Mouse (Mus musculus) urinary bladder, adult 18-20 months (tissue): Measurements from ENCODE around the gene Gpc6.

Source experiments
- DNase-seq, 2 experiments: peaks; one replicate each; pipeline ENCODE4 v3.0.0; 2022; ENCODE audit warnings: low spot score in 2 of 2, mixed read lengths in 2 of 2

The Gpc6 gene

GRCm38 (mm10) chr14:117452150-117452549, 527.0 kb downstream of the Gpc6 start:
- DNase-seq, result no peak

DNA sequence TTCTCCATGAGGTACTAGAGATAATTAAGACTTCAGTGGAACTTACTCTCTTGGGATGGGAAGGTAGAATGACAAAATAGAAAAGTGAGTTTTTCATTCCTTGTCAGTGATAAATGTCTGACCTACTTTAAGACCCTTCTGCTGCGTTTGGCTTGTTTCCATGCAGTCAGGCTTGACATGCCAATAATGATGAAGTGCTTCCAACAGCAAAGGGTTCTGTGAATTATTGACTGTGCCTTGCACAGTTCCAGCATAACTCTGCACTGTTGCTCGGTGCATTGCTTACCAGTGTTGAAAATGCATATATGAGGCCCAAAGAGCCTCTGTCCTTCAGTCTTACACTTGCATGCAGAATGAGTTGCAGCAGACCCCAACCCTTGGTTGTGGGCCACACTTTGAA, 548.3 kb downstream of the Gpc6 start:
- DNase-seq, result no peak

DNA sequence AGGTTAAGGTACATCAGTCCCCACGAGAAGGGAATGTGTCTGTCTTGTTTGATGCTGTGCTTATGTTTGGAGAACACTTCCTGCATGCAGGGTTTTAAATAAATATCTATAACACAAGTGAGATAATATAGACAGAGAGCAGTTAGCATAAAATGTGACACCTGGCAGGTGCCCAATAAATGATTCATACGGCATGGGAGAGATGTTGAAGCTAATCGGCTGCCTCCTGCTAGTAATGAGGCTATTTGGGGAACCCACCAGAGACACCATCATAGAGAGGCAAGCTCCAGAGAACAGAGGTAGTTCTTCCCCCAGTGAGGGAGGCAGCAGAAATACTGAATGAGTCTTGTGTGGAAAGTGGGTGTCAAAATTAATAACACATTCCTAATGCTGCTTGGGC, 553.8 kb downstream of the Gpc6 start:
- DNase-seq, result no peak

- DNase-seq, result no peak
These were observed 562.1 kb downstream of the Gpc6 start for GRCm38 (mm10) chr14:117487161-117487754.

GRCm38 (mm10) chr14:117490469-117490868, 565.4 kb downstream of the Gpc6 start:
- DNase-seq, result no peak

DNA sequence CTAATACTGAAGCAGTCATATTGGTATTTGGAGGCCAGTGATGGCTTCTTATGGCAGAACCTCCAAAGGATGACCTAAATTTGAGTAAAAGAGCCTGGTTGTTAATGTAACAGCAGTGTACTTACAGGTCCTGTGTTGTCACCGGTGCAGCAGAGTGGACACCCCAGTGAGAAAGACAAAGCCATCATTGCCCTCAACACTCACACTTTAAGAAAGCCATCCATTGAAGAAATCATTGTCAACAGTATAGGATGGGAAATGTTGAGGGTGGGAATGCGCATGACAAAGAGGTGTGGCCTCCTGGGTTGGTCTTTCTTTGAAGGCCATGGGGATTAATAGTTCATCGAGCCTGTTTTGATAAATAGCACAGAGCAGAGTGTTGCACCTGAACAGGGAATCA, 570.0 kb downstream of the Gpc6 start:
- no peak for DNase-seq

- DNase-seq, result no peak
These were observed 573.7 kb downstream of the Gpc6 start for GRCm38 (mm10) chr14:117498785-117499184.

DNA sequence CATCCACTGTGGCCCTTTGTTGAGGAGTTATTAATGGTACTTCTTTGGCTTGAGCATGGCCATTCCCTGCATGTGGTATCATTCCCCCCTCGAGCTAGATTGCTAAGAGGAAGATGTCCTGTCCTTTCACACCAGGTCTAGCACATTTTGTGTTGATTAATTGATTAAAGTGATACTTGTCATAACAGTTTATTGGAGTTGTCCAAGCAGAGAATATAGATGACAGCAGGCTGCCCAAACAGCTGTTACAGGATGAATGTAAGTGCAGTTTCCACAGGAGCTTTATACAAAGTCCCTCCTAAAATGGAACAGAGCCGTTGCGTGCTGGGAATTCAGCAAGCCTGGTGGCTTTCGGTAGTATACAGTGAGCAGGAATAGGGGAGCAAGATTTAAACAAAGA, 574.2 kb downstream of the Gpc6 start:
- no peak for DNase-seq

GRCm38 (mm10) chr14:117514829-117515228, 589.7 kb downstream of the Gpc6 start:
- DNase-seq, result no peak

DNA sequence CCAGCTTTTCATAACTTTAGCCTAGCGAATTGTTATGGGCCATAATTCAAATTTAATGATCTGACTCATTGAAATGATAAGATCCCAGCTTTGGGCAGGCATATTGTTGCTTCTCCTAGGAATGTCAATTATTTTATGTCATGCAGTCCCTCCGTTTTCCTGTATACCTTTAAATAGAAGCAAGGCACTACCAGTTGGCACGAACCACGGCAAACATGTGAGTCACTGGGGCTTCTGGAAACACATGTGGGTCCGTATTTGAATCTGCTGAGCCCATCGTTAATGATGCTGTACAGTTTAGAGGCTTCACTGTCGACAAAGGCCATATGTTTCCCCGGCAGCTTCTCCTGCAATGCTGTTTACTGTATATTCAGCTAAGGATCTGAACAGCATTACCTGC, 594.5 kb downstream of the Gpc6 start:
- peak in 1 of 2 experiments; percentile 4 for DNase-seq

- DNase-seq, result no peak
These were observed 595.6 kb downstream of the Gpc6 start for GRCm38 (mm10) chr14:117520706-117521105.

- no peak for DNase-seq
These were observed 600.0 kb downstream of the Gpc6 start for GRCm38 (mm10) chr14:117525133-117525532.

GRCm38 (mm10) chr14:117527053-117527452, 601.9 kb downstream of the Gpc6 start:
- DNase-seq, result no peak

GRCm38 (mm10) chr14:117529439-117529838, 604.3 kb downstream of the Gpc6 start:
- no peak for DNase-seq

DNA sequence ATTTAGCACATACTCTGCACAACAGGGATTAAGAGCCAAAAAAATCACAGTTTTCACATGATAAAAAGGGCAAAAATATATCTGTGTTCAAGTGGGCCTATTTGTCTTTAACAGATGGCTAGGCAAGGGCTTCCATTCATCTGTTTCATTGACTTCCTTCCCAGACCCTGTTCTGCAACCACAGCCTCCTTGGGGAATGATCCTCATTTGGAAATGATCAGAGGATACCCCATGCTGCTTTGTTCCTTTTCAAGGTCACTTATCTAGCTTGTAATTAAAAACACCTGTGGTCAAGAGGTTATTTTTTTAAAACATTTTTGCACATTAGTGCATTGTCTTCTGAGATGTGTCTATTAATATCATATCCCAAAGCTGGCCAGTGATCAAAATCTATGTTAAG, 627.7 kb downstream of the Gpc6 start:
- DNase-seq, result no peak

GRCm38 (mm10) chr14:117556715-117557320, 631.7 kb downstream of the Gpc6 start:
- no peak for DNase-seq

- DNase-seq, result no peak
These were observed 637.0 kb downstream of the Gpc6 start for GRCm38 (mm10) chr14:117562146-117562545.

- no peak for DNase-seq
These were observed 644.2 kb downstream of the Gpc6 start for GRCm38 (mm10) chr14:117569278-117569677.

- no peak for DNase-seq
These were observed 647.1 kb downstream of the Gpc6 start for GRCm38 (mm10) chr14:117572213-117572612.

DNA sequence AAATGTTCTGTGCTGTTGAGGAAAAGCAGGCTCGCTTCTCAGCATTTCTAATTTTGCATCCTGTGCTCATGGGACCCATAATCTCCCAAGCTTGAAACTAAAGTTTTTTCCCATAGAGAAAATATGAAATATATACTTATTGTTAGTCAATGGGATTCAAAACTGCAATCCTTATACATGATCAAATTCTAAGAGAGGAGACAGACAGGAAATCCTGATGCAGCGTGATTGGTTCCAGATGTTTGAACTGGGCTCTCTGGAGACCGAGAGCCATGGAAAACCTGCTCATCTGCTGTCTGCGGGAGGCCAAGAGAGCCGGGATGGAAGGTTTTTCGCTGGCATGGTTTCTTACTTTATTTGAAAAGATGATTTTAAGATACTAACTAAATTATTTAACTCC, 649.1 kb downstream of the Gpc6 start:
- DNase-seq, result no peak

GRCm38 (mm10) chr14:117581740-117582139, 656.6 kb downstream of the Gpc6 start:
- no peak for DNase-seq

DNA sequence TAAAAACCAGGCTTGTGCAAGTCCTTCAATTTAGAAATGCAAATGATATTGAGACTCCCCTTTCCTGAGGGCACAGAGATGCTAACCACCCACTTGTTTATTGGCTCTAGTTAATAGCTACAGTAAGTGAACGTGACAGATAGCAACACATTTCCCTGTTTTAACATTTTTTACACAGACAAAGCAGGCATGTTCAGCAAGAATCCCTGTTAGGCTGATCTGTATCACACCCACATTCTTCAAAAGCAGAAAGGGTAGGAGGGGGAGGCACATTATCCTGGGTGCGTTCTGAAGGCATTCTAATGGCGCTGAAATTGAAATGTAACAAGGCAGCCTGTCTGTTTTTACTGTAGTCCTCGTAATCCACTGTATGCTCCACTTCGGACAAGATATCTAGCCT, 674.6 kb downstream of the Gpc6 start:
- DNase-seq, result no peak

DNA sequence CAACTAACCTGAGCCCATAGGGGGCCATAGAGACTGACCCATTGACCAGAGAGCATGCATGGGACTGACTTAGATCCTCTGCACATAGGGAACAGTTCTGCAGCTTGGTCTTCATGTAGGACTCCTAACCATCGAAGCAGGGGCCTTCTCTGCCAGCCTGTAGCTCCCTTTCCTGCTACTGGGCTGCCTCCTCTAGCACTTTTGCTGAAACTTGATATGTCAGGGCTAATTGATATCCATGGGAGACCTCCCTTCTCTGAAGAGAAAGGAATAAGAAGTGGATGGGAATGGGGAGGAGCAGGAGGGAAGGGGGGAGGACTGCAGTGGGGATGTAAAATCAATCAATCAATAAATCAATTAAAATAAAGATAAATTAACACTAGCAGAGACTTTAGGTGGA, 678.7 kb downstream of the Gpc6 start:
- DNase-seq, result no peak

DNA sequence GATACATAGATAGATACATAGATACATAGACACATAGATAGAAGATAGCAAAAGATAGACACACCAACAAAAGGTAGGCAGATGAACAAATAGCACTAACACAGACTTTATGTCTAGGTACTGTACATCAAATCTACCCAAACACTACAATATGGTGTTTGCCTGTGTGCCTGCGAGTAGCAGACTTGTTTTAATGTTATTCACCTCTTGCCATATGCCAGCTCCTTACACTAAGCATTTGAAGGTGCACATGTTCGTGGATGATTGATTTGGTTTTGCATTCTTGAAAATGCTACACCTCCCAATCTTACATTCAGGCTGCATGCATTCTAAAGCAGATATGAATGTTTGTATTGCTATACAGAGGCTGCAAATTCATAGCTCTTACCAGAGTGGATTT, 680.6 kb downstream of the Gpc6 start:
- no peak for DNase-seq
